Mouse (Mus musculus): Measurements from ENCODE around the gene Mex3a.
"Not testable (repeated sequence)": the region's sequence is repeated elsewhere in the genome, so short reads cannot be mapped to it uniquely, and the experiment has no call there.

The Mex3a gene

DNA sequence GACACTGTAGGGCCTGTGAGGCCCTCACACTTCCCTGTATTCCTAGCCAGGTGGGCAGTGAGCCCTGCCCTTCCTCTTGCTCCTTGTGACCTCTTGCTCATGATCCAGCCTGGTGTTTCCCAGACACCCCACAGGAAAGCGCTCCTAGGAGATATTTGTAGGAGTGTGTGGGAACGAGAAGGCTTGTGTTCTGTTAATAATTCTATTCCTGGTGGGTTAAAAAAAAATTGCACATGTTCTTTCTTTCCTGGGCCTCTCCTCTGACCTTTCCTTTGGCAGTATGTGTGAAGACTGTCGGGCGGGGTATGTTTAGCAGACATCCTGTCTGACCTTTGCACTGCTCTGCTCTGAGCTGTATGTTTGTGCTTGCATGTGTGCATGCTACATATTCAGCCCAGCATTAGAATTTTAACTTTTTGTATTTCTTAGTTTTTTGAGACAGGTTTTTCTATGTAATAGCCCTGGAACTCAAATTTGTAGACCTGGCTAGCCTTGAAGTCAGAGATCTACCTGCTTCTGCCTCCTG lies 34.4 kb downstream of the Mex3a start:
- no peak for DNase-seq (ENCODE audit: low read depth in 2 of 2, low spot score in 2 of 2)

DNA sequence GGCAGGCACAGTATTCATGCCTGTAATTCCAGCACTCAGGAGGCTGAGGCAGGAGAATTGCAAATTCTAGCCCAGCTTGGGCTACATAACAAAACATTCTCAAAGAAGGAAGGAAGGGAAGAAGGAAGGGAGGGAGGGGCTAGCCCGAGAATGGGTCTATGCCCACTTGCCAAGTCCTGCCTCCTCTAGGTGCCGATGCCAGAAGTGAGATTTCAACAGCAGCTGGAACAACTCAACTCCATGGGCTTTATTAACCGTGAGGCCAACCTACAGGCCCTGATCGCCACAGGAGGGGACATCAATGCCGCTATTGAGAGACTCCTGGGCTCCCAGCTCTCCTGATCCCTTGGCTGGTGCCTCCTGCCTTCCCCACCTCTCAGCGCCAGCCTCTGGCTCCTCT lies 35.7 kb downstream of the Mex3a start:
- DNase-seq (ENCODE audit: low read depth in 2 of 2, low spot score in 2 of 2), result no peak

DNA sequence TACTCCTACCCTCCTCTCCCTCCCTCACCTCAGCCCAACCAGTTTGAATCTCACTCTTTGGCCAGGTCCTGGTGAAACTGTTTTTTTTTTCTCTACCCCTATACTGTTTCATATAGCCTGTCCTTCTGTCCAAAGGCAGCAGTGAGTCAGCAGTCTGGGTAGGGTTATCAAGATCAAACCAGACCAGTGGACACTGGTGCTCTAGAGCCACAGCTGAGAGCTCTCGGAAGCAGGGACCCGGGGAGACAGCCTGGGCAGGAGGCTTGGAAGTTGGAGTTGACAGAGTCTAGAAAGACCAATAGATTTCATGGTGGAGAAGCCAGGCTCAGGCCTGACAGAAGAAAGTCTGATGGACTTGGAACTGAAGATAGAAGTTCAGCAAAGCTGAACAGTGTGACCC lies 36.4 kb downstream of the Mex3a start:
- DNase-seq (ENCODE audit: low read depth in 2 of 2, low spot score in 2 of 2), result no peak

DNA sequence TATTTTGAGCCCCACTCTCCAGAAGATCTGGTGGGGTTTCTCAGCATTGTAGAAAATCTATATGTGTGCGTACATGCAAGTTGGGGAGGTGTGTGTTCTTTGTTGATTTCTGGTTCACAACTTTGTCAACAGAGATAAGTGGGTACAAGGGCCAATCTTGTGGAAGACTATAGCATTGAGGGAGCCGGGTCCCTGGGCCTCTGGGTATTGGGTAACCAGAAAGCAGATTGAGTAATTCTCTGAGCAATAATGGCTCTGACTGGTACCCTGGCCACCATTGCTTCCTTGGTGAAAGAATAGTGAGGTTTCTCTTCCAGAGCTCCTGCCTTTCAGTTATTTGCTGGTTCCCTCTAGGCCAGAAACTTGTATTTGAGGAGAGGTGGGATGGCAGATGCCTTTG lies 36.9 kb downstream of the Mex3a start:
- no peak for DNase-seq (ENCODE audit: low read depth in 2 of 2, low spot score in 2 of 2)

DNA sequence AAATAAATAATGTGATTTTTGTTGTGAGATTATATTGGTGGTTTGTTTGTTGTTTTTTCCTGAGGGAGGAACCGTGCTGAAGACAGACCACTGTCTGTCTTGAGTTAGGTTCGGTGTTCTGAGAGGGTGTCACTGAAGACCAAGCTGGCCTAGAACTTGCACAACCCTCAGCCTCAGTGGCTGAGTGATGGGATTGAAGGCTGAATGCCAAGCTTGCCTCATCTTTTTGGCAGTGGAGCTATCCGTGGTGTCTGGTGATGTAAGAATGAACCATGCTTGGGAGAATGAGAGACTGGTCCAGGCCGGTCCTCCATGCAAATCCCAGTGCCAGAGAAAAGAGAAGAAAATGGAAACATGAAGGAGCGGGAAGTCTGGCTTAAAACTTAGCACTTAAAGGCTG lies 37.5 kb downstream of the Mex3a start:
- DNase-seq (ENCODE audit: low read depth in 2 of 2, low spot score in 2 of 2), result no peak

DNA sequence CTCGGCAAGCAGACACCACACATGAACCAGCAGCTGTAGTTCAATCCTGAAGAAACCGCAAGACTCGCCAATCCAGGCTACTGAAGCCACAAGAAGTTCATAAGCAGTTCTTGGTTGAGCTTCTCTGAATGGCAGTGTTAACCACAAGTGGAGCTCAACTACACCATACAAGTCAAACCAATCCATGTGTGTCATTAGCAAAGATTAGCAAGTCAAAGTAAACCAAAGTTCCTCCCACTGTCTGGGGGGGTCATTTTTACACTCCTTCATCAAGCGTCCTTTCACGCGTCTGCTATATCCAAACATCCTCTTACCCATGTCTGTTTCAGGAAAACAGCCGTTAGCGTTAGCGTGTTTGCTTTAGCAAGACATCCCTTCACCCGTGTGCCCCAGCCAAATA lies 38.1 kb downstream of the Mex3a start:
- no peak for DNase-seq (ENCODE audit: low read depth in 2 of 2, low spot score in 2 of 2)

DNA sequence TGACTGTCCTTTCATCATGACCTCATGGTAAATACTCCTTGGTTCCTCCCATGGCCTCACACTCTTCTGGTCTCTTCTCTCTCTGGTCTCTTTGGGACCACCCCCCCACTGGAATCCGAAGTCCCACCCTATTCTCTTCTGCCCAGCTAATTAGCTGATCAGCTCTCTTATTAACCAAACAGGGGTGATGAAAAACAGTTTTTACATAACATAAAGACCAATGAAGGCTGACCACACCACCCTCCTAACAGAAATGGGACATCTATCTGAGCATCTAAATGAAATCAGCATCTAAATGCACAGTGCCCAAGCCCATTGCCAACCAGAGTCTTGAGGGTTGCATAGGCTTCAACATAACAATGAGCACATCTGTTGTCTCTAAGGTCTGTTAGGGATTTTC lies 39.7 kb downstream of the Mex3a start:
- DNase-seq (ENCODE audit: low read depth in 2 of 2, low spot score in 2 of 2), result no peak

DNA sequence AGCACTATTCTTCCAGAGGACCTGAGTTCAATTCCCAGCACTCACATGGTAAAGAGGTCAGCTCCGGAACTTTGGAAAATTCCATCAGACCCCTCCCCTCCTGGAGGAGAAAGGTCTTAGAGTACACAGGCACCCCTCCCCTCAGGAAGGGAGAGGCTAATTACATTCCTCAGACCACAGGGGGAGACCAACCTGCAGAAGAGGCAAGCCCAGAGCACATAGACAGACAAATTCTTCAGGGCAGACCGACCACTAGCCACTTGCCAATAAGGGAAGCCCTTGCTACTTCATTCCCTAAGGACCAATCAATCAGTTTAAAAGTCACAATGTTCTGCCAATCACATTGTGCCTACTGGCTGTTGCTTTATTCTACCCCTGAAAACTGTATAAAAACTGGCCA lies 40.6 kb downstream of the Mex3a start:
- DNase-seq (ENCODE audit: low read depth in 2 of 2, low spot score in 2 of 2), result no peak

DNA sequence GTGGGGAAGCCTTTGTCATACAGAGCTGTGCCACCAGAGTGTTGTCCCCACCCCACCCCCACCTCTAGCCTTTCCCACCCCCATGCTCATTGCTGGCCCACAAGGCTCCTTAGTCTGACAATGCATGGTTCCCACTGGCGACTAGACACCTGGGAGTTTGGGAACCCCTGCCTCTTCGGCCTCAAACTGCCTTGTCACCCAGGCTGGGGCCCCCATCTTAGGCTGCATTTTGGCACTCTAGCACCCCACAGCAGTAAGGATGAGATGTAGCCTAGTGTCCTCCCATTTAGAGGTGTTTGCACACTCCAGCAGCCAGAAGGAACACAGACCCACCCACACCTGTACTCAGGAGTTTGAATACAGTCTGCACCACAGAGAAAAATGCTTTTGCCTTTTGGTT lies 41.6 kb downstream of the Mex3a start:
- no peak for DNase-seq (ENCODE audit: low read depth in 2 of 2, low spot score in 2 of 2)

DNA sequence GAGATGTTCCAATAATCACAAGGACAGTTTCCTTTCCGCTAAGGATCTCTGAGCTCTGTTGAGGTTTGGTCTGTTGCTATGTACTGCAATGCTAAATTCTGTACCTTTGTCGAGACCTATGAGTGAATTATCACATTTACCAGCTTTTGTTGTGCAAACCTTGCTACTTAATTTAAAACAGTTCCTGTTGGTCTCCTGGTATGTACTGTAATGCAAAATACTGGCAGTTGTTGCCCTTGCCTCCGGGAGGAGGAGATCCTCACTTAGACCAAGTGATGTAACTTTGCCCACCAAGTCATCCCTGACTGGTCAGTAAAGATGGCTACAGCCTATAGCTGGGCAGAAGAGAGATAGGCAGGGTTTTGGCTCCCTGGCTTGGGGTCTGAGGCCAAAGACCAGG lies 43.3 kb downstream of the Mex3a start, which contains the start of gene Ssr2:
Ssr2 (plus strand) TSS at position 337 of the 400 bp plus-strand sequence.
- DNase-seq (ENCODE audit: low read depth in 2 of 2, low spot score in 2 of 2), result no peak

DNA sequence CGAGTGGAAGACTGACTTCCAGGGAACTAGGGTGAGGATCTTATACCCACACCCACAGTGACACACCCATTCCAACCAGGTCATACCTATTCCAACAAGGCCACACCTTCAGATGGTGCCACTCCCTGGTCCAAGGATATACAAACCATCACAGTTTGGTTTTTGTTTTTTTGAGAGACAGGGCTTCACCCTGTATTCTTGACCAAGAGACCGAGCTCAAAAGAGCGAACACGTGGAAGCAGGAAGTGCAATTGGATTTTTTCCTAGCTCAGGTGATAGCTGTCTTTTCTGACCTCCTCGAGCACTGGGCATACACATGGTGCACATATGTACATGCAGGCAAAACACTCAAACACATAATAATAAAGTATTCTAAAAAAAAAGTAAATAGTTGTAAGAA lies 45.7 kb downstream of the Mex3a start:
- DNase-seq (ENCODE audit: low read depth in 2 of 2, low spot score in 2 of 2), result not testable (repeated sequence)

DNA sequence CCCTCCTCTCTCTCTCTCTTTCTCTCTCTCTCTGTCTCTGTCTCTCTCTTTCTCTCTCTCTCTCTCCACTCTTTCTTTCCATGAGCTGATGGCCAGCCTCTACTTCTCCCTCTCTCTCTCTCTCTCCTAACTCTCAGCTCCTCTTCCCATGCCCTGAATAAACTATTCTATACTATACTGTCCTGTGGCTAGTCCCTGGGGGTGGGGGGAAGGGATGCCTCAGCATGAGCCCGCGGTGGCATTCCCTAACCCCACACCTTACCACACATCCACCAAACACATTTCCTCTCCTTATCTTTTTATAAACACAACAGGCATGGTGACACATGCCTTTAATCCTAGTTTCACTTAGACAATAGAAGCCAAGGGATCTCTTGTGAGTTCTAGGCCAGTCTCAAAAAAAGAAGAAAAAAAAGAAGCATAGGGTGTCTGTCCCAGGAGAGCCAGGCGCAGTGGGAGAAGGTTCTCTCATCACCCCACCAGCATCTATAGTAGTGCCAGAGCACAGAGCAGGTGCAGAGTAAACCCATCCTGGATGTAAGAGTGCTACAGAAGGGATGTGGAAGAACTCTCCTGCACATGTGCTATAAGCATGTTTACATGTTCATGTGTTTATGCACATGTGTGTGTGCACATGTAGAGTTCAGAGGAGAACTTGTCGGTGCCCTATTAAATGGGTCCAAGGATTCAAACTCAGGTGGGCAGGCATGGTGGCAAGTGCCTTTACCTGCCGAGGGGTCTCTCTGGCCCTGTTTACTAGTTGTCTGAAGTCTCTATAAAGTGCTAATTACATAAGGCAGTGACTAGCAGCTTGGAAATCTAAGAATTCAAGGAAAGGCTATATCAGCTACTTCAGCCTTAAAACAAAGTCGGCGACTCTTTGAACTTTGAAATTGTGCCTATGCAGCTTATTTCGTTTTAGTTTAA lies 46.6 kb downstream of the Mex3a start:
- DNase-seq (ENCODE audit: low read depth in 2 of 2, low spot score in 2 of 2), result no peak

DNA sequence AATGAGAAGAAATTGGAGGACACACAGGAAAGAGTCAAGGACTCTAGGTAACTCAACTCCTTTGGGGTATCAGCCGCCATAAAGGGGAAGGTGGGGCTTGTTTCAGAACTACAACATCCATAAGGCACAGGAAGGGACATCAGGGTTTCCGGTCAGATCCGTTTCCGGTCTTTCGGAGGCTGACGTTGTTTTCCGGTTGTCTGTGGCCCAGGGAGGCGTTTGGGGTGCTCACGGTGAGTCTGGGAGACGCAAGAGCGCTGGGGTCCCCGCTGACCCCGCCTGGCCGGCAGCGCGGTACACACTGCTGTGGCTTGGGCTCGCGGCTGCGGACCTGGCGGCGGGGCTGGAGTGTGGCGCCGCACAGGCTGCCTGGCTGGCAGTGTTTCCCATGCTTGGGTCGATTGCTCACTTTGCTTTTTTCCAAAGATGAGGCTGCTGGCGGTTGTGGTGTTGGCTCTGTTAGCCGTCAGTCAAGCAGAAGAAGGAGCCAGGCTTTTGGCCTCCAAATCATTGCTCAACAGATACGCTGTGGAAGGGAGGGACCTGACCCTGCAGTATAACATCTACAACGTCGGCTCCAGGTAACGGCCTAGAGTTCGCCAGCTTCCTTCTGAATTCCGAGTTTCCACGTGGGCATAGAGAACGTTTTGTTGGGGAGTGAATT lies 47.4 kb downstream of the Mex3a start:
- peak; percentile 32 to 60 for DNase-seq (ENCODE audit: low read depth in 2 of 2, low spot score in 2 of 2)

DNA sequence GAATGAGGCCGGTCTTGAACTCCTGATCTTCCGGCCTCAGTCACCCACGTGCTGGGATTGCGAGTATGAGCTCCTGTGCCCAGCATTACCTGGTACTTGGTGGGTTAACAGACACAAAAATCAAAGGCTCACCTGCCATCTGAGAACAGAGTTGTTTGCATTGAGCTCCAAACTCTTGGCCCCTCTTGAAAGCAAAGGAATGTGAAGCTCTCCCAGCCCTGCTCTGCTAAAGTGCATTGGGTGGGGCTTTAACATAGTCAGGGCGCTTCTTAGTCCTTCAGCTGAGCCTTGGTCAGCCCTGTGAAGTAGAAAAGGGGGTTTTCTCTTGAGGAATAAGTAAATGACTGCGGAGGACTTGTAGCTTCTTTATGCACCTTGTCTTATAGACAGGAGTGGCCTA lies 53.6 kb downstream of the Mex3a start:
- no peak for DNase-seq (ENCODE audit: low read depth in 2 of 2, low spot score in 2 of 2)

DNA sequence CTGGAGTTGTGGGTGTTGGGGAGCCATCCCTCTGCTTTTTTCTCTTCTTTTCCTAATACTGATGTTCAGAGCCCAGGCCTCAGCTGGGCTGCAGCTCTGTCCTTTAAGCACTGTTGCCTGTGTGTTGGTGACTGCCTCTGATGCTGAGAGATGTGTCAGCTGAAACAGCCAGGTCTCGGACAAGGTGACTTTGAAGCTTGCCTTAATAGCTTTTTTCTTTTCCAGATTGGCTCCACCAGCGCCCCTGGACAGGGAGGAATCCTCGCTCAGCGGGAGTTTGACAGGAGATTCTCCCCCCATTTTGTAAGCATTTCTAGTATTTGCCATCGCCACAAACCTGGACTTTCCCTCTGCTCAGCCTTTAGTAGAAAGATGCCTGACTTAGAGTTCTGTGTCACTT lies 54.4 kb downstream of the Mex3a start:
- no peak for DNase-seq (ENCODE audit: low read depth in 2 of 2, low spot score in 2 of 2)

DNA sequence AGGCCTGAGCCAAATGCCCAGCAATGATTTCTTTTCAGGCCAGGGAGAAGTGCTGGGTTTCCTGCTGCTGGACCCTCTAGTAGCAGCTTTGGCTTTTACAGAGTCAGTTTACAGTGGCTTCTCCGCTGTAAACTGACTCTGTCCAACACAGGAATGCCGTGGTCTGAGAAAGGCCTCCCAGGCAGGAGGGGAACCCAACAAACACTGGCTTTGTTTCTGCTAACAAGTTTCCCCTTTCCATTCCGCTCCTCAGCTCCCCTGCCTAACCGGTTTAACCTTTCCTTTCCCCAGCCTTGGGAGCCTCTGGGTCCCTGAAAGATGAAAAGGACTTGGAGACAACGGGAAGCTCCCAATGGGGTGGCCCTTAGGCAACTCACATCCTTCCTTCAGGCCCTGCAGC lies 58.1 kb downstream of the Mex3a start:
- no peak for DNase-seq (ENCODE audit: low read depth in 2 of 2, low spot score in 2 of 2)

All from CD8-positive naive resting alpha-beta T cell, adult 2 months (primary cell).